Mouse (Mus musculus) bone marrow, adult 2 months (tissue): ENCODE measurements around the gene Hoxa7. TPM values are rescaled to one million over a fixed set of nuclear protein-coding genes. Genes with fewer than 3 reads are reported as not detected.
A peak's percentile ranks its signal among the peaks of the same experiment; 100 is the strongest.

Experiments used
- H3K27ac ChIP-seq: fragments of 200-500 bp; 2 replicates; pipeline ENCODE4 v1.5.1; 2012; ENCODE audit warnings: low read depth, mild to moderate bottlenecking, control low read depth, inconsistent platforms, low read length; ENCODE audit not compliant: control insufficient read depth, poor library complexity, insufficient read depth
- H3K4me1 ChIP-seq: fragments of 200-500 bp; 2 replicates; pipeline ENCODE4 v1.6.1; 2011; ENCODE audit warnings: low read length; ENCODE audit not compliant: control insufficient read depth, insufficient read depth
- H3K4me3 ChIP-seq: fragments of 200-500 bp; replicated peaks from 2 replicates; pipeline ENCODE3; 2011; ENCODE audit warnings: mild to moderate bottlenecking, low read depth, low read length, control low read depth; ENCODE audit not compliant: control insufficient read depth
- CTCF ChIP-seq: fragments of 200-500 bp; IDR thresholded peaks from 2 replicates; pipeline ENCODE4 v1.5.1; 2011; ENCODE audit warnings: low read length, control low read depth; ENCODE audit not compliant: control insufficient read depth, insufficient read depth
- POLR2A ChIP-seq: fragments of 200-500 bp; IDR thresholded peaks from 2 replicates; pipeline ENCODE4 v1.6.1; 2011; ENCODE audit warnings: low read depth, mild to moderate bottlenecking, control low read depth, low read length, borderline replicate concordance; ENCODE audit not compliant: control insufficient read depth
- WGBS: fragments of 180-500 bp; shearing (Covaris S2); methylation state at CpG from one replicate; pipeline ENCODE4 v1.1.7; 2018; 5-methylcytosine and 5-hydroxymethylcytosine counted together
- polyA plus RNA-seq: library from polyadenylated mRNA; stranded (reverse); fragments of >200 nt; gene quantifications from 2 replicates; pipeline ENCODE4 v1.2.4, GENCODE M21; 2011; ENCODE audit warnings: low replicate concordance; ENCODE audit not compliant: missing spikeins, insufficient read depth, insufficient read length

Hoxa7 gene
- polyA plus RNA-seq, 1 experiment: 2.8 TPM

DNA sequence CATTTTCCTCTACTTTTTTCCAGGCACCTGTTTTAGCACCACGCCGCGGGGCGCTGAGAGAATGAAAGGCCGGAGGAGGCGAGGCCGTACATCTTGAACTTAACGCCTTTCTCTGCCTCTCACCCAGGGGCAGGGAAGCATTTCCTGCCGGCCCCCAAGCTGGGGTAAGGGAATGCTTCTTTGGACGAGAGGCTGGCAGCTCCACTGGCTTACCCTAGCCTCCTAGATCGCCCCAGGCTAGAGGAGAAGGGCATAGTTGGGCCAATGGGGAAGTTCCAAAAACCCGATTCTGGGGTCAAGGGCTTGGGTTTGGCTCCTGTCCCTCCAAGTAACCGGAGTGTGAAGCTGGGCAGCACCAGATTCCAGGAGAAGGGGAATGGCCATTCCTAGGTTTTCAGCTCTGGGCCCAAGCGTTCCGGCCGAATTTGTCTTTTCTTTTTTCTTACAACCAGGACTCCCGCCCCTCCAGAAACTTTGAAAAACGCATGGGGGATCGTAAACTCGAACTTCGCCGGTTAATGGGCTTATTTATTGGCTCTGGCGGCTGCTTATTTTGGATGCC lies 11.4 kb upstream of the Hoxa7 start:
- TF ChIP-seq POLR2A (no peak), CTCF (no peak)
- no peak overlapping the region for H3K27ac ChIP-seq
- WGBS: 8% methylated on average over 23 of the region's 23 CpGs
- no peak overlapping the region for H3K4me3 ChIP-seq
- H3K4me1 ChIP-seq: no peaks in the 10 kb centered on the region

DNA sequence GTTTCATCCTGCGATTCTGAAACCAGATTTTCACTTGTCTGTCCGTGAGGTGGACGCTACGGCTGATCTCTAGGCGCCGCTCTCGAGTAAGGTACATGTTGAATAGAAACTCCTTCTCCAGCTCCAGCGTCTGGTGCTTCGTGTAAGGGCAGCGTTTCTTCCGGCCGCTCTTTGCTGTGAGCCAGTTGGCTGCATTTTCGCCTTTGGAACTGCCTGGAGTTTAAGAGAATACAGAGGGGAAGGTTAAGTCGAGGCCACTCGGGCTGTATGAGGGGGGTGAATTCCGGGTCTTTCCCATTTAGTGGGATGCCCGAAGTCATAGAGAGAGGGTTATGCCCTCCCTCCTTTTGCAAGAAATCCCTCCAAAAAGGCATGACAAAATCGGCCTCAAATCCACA lies 10.9 kb upstream of the Hoxa7 start:
- Histone ChIP-seq H3K27ac (no peak overlapping the region), H3K4me3 (no peak overlapping the region), H3K4me1 (no peaks in the 10 kb centered on the region)
- TF ChIP-seq CTCF (no peak), POLR2A (no peak)
- WGBS: under 1% methylated on average over 18 of the region's 18 CpGs

DNA sequence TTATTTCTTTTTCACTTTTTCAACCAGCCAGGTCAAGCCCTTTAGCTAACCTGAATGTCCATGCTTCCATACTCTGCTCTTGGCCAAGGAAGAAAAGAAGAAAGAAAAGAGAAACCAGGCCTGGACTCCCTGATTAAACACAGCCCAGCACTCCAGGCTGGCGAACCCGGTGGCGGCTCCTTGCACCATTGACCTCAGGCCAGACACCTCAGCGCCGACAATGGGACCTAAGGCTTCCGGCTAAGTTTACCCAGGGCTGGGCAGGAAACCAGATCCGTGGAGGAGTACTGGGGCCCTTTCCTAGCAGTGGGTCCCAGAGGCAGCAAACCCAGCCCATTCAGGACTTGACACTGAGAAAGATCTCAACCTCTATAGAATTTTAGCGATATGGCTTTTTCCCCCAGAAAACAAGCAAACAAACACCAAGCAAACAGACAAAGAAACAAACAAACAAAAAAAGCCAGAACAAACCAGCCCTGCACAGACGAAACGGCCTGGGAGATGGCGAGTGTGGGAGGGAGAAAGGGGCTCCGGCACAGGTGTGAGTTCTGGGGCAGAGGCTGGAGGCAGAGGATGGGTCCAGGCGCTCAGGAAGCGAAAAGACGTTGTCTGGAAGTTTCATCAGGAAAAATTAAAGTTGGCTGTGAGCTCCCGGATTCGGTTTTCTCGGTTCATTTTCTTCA lies 10.4 kb upstream of the Hoxa7 start:
- Histone ChIP-seq H3K4me3 (peak overlapping the region; percentile 6), H3K4me1 (no peaks in the 10 kb centered on the region), H3K27ac (no peak overlapping the region)
- 1% methylated on average over 18 of the region's 18 CpGs for WGBS
- no peak for TF ChIP-seq POLR2A
- TF ChIP-seq CTCF: no peak

DNA sequence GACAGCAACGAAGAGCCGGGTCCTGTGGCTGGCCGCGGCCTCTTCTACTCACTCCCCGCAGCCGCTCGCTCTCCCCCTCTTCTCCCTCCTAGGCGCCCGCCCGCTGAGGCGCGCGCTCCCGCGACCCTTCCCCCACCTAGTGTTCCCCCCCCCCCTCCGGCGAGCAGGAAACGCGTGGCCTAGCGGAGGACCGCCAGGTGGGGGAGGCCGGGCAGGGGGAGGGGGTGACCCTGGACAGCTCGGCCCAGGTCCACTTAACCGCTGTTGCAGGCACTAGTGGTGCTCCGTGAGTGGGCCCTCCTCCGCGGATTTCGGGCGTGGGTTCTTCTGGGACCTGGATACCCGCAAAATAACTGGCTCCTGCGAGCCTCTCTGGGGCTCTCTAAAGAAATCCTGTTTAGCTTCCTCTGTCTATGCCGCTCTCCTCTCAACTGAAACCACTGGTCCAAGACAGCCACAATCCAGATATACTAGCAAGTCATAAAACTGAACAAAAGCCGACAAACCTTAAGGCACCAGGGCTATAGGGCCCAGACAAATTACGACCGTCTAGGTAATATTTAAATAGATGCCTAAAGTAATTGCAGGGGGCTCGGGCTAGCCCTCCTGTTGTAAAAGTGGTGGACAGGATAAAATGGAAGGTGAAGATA lies 9.0 kb upstream of the Hoxa7 start, which contains the start of gene Hoxa9:
Gene Hoxa9, minus strand, starts transcription at position 574 of the 650 bp plus-strand sequence.
- no peaks in the 10 kb centered on the region for H3K4me1 ChIP-seq
- TF ChIP-seq POLR2A (no peak), CTCF (no peak)
- WGBS: 2% methylated on average over 32 of the region's 36 CpGs
- peak within 1 kb of the TSS; percentile 32; the same call in 1 of the 2 replicates for H3K27ac ChIP-seq
- no peak within 1 kb of the TSS for H3K4me3 ChIP-seq

DNA sequence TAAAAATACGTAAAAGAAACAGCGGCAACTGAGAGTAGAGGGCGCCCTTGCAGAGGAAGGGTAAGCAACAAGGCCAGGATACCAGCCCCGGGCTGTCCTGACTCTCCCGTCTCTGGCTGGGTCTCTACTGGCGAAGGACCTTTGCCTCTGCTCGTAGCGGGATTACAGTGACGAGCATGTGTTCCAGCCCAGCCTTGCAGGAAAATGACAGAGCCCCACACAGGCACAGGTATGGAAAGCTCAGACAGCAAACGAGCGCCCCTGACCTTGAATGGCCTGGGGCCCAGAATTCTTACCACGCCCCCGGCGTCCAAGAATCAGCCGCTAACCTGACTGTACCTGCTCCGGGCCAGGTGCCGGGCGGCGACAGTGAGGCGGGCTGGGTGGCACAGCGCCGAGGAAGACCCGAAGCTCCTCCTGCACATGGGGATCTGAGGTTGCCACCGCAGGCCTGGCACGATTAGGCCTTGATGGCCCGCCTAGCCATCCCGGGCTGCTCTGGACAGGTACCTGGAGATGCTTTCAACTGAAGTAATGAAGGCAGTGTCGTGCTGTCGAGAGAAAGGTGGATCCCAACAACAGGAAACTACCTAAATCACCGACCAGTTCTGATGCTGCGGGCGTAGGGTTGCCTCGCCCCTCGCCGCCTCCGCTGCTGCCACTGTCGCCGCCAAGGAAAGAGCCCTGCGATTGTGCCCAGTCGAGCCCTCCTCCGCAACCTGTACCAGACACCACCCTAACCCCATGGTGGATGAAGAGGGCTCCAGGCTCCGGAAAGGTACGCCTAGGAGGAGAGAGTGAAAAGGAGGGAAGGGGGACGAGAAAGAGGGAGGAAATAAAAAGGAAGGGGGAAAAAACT lies 8.1 kb upstream of the Hoxa7 start:
- peak overlapping the region; percentile 44 for H3K4me3 ChIP-seq
- no peak for TF ChIP-seq CTCF
- TF ChIP-seq POLR2A: no peak
- 1% methylated on average over 44 of the region's 44 CpGs for WGBS
- H3K4me1 ChIP-seq: no peaks in the 10 kb centered on the region
- peak overlapping the region; percentile 32; the same call in 1 of the 2 replicates for H3K27ac ChIP-seq

DNA sequence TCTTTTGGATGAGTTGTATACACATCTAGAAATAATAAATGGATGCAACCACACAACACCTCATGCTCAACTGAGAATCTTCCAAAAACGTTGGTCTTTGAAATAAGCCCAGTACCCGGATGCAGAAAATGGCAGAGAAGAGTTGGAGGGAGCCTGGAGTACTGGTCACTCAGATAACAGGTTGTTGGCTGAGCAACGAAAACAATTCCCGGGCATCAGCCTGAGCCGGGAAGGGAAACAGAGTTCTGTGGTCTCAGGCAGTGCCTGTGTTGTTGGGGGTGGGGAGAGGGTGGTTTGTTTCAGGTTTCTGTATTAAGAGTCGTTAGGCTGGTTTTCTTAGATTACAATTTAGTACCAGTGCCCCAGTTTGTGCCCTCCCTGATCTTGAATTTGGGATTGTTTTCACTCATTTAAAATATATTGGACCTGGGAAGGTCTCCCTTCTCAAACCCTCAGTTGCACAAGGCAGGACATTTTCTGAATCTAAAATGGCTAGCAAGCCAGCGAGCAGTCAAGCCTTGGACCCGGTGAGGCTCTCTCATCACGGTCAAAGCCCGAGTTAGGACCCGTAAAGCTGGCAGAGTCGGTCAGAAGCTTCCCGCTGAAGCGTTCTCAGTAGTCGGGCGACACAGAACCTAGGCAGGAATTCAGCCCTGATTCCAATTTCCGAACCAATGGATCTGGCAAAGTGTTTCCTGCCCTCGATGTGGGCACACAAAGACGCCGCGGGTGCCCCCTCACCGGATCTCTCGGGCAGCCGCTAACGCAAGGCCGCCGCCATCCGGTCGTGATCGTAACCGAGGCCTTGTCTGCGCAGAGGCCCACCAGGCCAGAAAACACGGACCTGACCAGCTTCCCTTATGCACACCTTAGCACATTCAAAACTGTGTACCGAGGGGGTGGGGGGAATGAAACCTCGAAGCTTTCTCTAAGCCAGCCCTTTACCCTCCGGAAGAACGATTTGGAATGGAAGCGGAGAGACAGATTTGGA lies 7.1 kb upstream of the Hoxa7 start:
- Histone ChIP-seq H3K27ac (peak overlapping the region; percentile 50; the same call in 1 of the 2 replicates), H3K4me1 (no peaks in the 10 kb centered on the region), H3K4me3 (peak overlapping the region; percentile 21)
- 2% methylated on average over 38 of the region's 38 CpGs for WGBS
- 0 out of 2 replicates have a peak, but pooled peaks have one; percentile 10 for TF ChIP-seq POLR2A
- TF ChIP-seq CTCF: no peak
